Mouse (Mus musculus): ENCODE data around the gene Tbrg1.

DNA sequence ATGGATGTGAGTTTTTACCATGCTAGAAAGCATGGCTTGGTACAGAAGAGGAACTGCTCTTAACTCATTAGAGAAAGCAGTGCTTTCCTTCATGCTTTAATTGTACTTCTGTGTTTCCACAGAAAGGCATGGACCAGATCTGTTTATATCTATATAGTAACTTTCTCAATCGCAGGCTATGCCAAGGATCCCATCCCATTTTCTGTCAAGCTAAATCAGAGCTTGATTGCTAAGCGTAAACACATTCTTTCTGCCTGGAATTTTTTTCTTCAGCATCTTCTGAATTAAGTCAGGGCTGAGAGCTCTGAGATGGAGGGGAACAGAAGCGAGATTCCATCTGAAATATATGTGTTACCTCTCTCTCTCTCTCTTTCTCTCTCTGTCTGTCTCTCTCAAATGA is 33.1 kb downstream of the Tbrg1 start:
- TF ChIP-seq CTCF (conservative IDR thresholded peaks at IDR 0.05; ENCODE audit: low read length) (no peak), NANOG (IDR thresholded peaks at IDR 0.05; ENCODE audit: borderline replicate concordance, low read length) (no peak), POU5F1 (IDR thresholded peaks at IDR 0.05; ENCODE audit: borderline replicate concordance, low read length) (no peak)
